Mouse (Mus musculus) kidney, adult 11 months (tissue): Measurements from ENCODE around the gene Susd3.
A peak's percentile ranks its signal among the peaks of the same experiment; 100 is the strongest.

ENCODE experiments used
- DNase-seq: peaks from one replicate; pipeline ENCODE4 v3.0.0; 2022

The Susd3 gene

GRCm38 (mm10) chr13:49209306-49209705 lies 39.2 kb downstream of the Susd3 start:
- no peak for DNase-seq

GRCm38 (mm10) chr13:49206341-49206740 lies 42.2 kb downstream of the Susd3 start:
- DNase-seq, result no peak

- peak; percentile 73 for DNase-seq
Observed at GRCm38 (mm10) chr13:49205381-49205998, 43.0 kb downstream of the Susd3 start.

DNA sequence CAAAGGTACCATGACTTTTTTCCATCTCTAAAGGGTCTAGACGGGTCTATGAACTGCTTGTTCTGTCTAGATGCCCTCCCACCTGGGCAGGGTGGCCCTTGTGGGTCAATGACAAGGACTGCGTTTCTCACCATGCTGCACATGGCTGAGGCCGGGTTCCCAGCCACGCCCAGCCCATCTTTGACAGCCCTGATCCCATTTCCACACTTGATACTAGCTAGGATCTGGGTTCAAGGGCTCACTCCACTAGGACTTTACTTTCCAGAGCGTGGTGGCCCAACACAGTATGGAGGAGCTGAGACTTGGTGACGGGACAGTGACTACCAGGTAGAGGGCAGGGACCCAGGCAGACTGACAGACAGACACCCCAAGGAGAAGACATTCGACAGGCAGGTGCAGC lies 46.0 kb downstream of the Susd3 start:
- DNase-seq, result no peak

- no peak for DNase-seq
Observed at GRCm38 (mm10) chr13:49200688-49201087, 47.8 kb downstream of the Susd3 start.

GRCm38 (mm10) chr13:49199891-49200290 lies 48.6 kb downstream of the Susd3 start:
- no peak for DNase-seq

DNA sequence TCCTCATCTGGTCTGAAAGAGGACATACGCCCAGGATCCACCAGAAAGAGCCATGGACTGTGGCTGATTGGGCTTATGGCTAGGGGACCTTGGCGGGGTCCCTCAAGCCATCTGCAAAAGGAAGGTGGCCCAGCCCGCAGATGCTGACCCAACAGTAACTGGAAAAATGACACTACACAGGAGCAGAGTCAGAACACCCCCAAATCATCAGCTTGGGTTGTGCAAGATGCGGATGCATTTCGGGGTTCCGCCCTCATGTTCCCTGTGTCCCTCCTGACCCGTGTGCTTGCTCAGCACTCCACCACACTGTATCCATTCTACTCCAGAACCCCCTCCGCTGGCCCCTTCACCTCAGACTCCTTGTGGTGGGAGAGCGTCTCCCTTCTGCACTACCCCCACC lies 49.8 kb downstream of the Susd3 start:
- no peak for DNase-seq

DNA sequence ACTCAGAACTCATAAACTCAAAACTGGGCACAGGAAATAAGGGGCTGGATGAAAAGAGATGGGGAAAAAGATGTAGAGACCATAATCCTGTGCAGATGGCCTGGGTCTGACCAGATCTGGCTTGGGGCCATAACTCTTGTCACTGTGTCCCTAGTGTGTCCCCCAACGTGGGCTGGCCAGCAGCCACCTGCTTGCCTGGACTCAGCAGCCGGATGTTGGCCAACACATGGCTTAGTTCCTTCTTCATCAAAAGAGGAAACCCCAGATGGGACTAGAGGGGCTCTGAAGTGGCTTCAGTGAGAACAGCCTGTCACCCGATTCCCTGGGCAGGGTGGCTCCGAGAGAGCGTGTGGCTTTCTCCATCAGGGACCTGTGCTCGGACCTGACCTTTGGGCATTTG lies 51.7 kb downstream of the Susd3 start:
- no peak for DNase-seq

- DNase-seq, result no peak
Observed at GRCm38 (mm10) chr13:49196211-49196610, 52.3 kb downstream of the Susd3 start.

GRCm38 (mm10) chr13:49195651-49196050 lies 52.9 kb downstream of the Susd3 start:
- DNase-seq, result no peak

DNA sequence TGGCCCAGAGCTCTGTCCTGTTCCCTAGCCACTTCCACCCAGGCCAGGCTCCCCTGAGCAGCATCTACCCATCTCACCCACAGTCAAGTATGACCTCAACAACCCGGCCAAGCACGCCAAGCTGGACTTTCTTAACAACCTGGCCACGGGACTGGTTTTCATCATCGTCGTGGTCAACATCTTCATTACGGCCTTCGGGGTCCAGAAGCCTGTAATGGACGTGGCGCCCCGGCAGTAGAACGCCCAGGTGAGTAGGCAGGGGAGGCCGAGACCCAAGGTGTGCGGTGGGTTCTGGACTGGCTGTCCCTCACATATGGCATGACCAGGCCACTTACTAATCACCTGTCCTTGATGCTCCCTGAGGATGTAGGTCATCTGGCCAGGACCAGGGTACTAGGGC lies 53.7 kb downstream of the Susd3 start:
- DNase-seq, result no peak

GRCm38 (mm10) chr13:49193650-49194049 lies 54.9 kb downstream of the Susd3 start:
- no peak for DNase-seq

DNA sequence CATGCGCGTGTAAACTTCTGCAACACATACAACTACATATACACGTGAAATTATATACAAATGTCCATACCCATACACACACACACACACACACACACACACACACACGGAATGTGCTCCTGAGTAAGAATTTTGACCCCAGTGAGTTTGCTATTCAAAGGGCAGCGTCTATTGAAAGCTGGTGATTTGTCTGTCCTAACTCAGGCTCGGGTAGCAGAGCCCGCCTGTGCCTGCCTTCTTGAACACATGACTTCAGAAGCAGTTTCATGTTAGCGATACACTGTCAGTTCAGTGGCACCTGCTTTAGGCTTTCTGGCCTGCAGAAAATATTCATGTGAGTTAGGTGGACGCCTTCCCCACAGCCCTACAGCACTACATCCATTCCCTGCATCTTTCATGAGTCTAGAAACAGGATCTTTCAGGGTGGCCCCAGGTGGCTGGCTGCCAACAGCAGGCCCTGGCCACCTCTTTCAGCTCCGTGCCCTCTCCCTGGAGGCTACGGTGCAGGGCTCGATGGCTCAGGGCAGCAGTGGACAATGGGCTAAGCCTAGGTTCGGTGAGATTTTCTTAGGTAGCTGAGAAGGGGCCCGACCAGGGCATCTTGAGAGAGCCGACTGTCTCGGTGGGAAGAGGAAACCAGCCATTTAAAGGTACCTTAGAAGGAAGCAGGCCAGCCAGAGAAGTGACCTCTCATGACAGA lies 56.2 kb downstream of the Susd3 start:
- peak; percentile 50 for DNase-seq

DNA sequence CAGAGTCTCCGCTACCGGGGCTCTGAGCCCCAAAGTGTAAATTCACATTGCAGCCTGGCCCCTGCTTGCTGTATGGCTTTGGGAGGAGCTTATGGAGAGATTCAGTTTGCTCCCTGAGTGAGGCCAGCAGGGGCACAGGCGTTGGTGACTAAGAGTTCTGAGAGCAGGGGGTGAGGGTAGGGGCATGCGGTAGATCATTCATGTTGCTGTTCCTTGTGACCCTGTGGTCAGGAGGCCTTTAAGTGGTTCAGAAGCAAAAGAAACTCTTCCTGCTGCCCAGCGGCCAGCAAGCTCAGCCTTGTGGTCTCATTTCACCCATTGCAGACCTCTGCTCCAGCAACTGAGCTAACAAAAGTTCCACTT lies 56.9 kb downstream of the Susd3 start:
- no peak for DNase-seq

DNA sequence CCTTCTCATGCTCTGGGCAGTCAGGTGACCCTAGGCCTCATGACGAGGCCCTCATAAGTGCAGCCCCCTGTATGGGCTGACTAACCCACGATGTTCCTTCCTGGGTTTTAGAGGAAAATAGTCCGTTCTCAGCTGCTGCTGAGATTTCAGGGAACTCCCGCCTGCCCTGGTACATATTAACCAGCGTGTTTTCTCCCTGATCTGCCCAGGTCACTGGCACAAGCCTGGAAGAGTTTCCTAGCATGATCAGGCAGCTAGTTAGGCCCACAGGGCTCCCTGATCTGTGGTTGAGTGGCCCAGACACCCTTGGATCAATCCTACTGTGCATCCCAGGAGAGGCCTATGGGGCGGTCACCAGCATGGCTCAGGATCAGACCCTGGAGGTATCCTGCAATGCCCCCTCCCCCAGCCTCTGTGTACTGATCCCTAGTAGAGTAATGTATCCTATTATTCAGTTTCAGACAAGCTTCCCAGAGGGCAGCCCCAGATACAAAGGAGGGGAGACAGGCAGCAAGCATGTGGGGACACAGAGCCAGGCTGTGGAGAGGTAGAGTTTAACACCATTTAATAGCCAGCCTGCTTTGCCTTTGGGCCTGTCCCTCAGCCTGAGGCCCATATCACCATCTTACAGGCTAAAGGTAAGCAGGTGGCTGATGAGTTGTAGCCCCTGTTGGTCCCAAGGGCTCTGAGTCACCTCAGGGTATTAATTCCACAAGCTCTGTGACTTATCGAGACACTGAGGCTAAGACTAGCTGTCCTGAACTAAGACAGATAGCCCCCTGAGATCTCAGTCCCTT lies 57.4 kb downstream of the Susd3 start:
- peak; percentile 82 for DNase-seq

DNA sequence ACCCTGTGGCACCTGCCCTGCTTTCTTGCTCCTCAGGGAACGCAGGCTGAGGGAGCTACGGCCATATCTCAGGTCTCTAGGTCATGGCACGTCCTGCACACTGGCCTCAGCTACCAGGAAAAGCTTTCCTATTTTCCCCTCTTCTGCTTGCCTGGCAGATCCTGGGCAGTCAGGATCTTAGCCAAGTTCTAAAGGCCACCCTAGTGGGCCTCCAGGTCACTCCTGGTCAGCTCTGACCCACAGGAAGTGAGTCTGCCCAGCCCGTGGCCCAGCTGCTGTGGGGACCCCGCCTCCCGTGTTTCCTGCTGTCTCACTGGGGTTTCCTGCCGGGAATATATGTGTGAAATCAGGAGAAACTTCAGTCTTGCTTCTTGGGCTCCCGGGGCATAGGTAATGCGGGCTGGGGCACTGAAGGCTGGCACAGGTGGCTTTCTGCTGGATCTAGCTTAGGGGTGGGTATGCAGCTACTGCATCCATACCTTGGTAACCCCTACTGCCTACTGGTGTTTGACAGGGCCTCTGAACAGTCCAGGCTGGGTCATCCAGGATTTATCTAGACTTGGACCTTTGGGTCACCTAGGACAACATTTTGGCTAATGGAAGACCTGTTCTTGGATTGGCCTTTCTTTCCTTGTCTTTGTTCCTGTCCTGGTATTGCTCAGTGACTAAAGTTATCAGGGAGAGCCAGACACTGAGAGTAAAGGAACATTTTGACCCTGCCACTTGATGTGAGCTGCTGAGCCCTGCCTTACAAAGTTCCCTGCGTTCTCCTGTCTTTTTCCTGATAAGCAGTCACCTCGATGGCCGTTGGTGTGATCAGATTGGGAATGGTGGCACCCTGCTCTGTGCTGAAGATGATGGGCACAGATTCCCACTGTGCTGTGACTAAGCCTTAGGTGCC lies 58.3 kb downstream of the Susd3 start:
- DNase-seq, result peak; percentile 88

GRCm38 (mm10) chr13:49188966-49189360 lies 59.5 kb downstream of the Susd3 start:
- DNase-seq, result no peak

DNA sequence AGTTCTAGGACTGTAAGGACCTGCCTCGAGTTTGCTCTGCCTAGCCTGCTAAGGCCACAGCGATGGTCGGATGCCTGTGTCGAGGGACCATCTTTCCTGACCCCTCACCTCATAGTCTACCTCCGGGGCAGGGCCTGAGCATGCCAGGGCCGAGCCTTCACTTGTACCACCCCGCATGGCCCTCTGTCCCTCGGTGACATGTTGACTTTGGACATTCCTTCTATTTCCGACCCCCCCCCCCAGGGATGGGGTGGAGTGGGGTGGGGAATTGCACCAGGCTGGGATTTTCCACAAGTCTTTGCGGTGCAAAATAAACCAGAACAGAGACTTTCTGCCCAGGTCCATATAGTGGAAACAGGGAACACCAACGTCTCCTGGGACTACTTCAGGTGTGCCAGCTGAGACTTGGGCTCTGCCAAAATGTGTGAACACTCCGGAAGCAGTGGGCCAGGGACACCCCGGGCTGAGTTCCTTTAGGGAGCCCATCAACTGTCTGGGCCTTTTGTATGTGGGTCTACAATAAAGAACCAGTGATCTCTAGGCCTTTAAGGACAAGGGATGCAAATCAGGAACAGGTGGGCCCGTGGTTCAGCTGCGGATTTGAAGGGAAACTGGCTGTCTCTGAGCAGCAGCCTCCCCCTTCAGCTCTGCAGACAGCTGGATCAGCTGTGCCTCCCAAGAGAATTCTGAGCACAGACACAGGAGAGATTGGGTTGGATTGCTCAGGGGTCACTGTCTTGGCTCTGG lies 60.1 kb downstream of the Susd3 start:
- DNase-seq, result no peak

- DNase-seq, result peak; percentile 82
Observed at GRCm38 (mm10) chr13:49187288-49188218, 61.0 kb downstream of the Susd3 start, which contains the start of gene Ninj1. Ninj1 (plus strand) TSS chr13:49187485.

DNA sequence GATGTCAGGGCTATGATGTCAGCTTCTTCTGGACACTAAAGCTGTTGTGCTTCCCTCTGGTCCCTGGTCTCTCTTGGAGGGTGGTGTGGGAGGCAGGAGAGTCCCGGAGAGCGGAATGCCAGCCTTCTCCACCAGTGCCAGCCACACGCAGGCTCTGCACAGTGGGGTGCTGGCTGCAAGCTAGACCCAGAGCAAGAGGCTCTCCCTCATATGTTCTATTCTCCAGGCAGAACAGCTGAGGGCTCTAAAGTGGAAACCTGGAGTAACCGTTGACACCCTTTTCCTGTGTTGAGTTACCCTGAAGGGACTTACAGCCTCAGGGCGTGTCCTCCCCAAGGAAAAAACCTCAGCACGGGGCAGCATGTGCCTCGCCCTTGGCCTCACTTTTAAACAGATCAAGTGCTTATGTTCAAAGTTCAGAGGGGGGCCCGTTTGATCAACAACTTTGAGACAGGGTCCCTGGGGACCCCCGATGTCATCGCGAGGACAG lies 61.7 kb downstream of the Susd3 start:
- DNase-seq, result no peak

DNA sequence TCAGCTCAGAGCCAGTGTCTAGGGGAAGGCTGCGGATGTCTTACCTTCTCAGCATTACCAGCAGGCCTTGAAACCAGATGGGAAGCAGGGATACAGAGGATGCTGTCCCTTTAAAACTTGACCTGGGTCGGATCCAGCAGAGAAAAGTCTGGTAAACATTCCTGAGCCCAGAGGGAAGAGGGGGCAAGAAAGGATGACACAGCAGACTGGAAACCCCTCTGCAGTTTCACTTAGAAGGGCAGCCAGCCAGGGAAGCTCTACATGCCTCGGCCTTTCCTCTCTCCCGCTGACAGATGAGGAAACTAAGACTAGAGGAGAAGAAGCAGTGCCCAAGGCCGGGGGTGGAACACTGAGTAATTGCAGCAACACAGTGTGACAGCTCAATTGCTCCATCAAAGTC lies 64.9 kb downstream of the Susd3 start:
- no peak for DNase-seq
